Mouse (Mus musculus) regulatory T cell (primary cell): ENCODE results near the gene Col25a1.

Experiments used
- in situ Hi-C: fragments of 300-600 bp; cut with MboI, MseI; formaldehyde crosslinking; loops from one replicate; pipeline ENCODE4 v1.15.1; 2025; ENCODE audit warnings: high pct_unique_total_duplicates

Gene Col25a1

DNA sequence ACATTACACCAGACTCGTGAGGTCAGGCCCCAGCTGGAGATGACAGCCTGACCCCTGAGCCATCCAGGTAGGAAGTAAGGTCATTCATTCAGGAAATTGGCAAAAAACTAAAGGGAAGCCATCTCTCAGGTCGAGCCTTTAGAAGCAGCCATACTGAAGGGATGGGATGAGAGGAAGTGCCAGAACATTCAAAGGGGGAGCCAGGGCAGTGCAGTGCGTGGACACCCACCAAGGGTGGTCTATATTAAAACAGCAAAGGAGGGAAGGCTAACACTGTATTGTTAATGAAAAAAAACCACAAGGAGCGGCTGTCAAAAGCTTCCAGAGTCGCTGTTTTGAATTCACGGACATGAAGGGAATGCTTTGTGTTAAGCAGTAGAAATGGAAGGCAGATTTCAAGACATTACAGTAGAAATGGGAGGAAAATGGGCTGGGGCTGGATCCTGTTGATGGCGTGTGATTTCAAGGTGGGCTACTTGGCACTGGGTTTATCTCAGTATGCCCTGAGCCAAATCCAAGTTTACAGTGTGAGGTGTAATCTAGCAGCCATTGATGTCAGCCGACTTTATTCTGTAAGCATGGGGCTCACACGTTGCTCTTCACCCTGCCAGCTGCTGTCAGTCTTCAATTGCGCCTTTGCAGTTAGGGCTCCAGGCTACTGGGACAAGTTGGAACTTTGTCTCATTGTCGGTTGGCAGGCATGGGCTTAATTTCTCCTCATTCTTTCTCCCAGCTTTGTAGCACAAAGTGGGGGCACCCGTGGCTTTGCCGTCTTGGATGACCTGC lies 312.7 kb downstream of the Col25a1 start:
- in situ Hi-C loops: no loop called here

DNA sequence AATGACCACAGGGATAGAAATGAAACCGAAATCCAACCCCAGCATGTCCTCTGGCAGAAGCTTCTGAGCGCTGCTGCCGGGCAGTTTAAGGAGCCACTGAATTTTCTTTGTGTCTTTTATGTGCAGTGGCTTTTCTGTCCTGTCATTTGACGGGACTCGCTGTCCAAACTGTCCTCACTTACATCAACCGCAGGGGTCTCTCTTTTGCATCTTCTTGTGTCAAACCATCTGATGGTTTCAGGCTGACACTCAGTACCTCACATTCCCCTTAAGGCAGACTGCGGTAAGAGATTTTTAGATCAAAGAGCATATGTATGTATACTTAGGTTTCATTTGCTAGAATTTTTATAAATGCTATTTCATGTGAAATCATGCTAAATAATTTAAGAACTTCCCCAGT lies 318.6 kb downstream of the Col25a1 start:
- in situ Hi-C loops: no loop called here

DNA sequence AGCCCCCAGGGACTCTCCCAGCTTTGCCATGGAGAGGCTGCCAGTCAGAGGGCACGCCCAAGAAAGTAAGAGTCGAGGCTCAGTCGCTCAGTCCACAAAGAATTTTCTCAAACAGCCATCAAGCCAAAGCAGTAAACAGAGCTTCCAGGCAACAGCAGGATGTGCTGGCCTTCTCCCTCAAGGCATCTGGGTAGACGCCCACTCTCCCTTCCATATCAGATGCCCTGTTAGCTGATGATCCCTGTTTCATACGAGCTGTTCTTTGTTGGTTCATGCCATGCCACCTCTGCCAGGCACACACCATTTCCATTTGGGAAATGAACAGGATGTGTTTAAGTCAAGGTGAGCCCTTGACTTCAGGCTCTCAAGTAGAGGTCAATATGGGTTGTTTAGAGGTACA lies 334.1 kb downstream of the Col25a1 start:
- in situ Hi-C loops: no loop called here

DNA sequence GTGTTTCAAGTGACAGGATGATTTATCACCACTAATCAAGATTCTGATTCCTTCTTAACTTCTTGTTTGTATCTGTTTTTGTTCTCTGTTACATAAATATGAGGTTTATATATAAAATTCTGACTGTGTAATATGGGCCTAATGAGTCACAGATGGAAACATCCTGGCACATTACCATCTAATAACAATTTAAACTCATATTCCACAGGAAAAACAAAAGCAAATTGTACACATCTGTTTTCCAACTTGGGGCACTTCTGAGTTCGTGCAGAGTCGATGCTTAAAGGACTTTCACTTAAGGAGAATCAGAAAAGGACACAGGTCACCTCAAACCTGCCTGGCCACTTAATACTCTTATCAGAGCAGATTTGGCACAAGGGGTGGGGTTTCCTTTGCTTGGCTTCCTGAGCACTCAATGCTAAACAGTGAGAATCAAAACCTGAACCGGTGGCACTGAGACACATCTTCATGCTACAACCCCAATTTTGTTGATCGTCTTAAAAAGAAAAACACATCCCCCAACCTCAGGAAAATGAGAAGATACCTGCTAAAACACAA lies 342.0 kb downstream of the Col25a1 start:
- in situ Hi-C loops: loop anchor here (10.0 kb wide), 1 partner anchor 528 kb away; no protein-coding TSS in a partner anchor

- in situ Hi-C loops: loop anchor here (10.0 kb wide), 1 partner anchor 529 kb away; no protein-coding TSS in a partner anchor
These were observed 342.7 kb downstream of the Col25a1 start for GRCm38 (mm10) chr3:130473970-130474369.

DNA sequence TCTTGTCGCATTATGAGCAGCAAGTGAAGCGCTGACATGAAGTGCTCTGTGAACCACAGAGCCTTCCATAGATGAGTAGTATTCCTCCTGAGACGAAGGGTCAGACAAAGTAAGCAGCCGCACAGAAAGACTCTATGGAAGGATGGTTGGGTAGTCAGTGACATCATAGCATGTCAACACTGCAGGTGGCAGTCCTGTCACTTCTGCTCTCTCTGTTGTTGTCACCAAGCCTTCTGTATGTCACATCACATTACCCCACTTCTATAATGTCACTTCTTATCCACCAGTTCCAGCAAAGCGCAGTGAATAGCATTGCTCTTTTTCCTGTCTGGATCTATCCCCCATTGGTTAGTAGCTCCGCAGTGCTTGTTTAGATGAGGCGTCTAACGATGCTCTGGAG lies 351.2 kb downstream of the Col25a1 start:
- in situ Hi-C loops: no loop called here

DNA sequence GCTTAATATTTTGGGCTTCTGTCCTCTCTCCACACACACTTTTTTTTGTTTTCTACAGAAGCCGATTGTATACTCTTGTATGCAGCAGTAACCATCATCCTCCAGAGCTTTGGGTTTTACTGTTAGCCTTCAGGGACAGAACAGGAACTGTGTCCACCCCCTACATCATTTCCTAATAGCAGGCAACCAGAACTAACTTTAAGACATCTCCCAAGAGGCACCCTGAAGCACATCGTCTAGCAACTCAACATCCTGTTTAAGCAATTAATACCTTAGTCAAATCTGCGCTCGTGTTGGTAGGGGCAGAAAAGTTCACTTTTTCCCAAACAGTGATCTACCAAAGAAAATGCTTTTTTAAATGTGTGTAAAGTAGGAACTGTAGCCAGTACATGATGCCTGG lies 357.5 kb downstream of the Col25a1 start:
- in situ Hi-C loops: loop anchor here (5.0 kb wide), 1 partner anchor 48 kb away; no protein-coding TSS in a partner anchor

DNA sequence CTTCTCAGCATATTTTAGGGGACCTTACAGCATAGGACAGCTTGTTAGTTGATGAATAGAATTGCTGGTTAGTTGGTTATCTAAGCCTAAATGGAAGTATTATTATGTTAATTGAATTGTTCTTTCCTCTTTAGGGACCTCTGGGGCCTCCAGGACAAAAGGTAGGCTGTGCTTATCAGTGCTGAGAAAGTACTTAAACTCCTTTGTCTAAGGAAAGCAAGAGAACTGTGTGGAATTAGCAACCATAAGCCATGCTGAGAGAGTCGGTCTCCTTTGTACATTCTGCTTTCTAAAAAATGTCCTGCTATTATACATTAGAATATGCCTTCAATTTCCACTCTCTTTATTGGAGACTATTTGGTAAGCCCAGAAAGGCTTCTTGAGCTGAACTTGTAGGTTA lies 362.9 kb downstream of the Col25a1 start:
- in situ Hi-C loops: no loop called here

DNA sequence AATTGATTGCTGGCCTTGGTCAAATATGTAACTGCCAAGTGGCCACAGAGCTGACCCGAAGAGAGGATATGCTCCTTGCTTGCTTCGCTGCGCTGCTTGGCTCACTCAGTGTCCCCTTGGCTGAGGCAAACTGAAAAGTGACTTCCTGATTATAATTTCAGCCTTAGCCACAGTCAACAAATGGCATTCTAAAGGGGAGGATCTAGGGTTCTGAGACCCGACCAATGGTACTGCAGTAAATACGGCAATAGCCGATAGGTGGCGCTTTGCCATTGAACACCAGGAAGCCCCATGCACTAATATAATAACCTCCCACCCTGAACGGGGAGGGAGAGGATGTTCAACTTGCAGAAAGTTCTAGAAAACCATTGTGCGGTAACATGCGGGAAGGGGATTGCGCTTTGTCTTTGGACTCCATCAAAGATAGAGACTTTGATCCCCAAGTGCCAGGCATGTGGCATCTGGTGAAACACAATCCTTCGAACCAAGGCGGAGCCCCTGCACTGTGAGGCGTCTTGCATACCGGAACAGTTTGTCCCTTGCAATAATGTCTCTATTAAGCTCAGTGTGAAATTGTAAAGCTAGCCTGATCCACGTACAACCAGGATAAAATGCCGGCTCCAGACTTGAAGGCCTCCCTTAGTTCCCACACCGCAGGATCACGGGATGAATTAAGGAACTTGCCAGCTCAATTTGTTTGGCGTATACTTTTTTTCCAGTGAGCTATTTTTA lies 363.5 kb downstream of the Col25a1 start:
- in situ Hi-C loops: no loop called here

- in situ Hi-C loops: no loop called here
These were observed 365.7 kb downstream of the Col25a1 start for GRCm38 (mm10) chr3:130497036-130497435.

- in situ Hi-C loops: no loop called here
These were observed 370.4 kb downstream of the Col25a1 start for GRCm38 (mm10) chr3:130501713-130502112.

GRCm38 (mm10) chr3:130508330-130508729 lies 377.0 kb downstream of the Col25a1 start:
- in situ Hi-C loops: no loop called here

DNA sequence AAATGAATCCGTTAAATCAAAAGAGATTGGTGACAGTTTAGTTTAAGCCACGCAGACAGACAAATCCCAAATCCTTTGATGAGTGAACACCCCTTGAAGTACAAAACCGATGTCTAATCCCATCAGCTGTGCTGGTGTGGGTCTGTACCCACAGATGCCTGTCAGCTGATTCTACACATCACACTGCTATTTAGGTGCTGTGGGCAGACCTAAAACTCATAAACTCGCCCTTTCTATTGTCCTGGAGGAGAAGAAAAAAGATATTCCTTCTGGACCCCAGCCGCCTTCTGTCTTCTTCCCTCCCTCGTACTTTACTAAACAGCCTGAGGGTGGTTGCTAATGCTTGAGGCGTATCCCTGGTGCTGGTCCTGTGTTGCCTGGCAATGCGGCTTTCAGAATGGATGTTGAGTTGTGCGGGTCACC lies 387.2 kb downstream of the Col25a1 start:
- in situ Hi-C loops: no loop called here

GRCm38 (mm10) chr3:130521834-130522476 lies 390.7 kb downstream of the Col25a1 start:
- in situ Hi-C loops: no loop called here

DNA sequence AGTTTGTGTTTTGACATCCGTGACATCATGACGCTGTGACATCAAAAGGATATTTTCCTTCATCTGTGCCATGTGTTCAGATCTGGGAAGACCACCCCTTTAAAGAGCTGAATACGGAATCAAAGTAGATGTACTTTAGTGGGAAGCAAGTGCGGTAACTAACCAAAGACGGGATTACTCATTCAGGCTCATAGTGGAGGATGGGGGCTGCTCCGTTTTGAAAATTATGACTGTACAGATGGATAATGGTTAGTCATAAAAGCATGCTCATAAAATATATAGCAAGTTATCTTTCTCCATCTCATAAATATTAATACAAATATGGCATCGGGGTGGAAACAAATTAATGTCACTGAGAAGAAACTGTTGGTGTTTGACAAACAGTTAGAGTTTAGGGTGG lies 391.7 kb downstream of the Col25a1 start:
- in situ Hi-C loops: no loop called here

GRCm38 (mm10) chr3:130524367-130525137 lies 393.3 kb downstream of the Col25a1 start:
- in situ Hi-C loops: no loop called here

DNA sequence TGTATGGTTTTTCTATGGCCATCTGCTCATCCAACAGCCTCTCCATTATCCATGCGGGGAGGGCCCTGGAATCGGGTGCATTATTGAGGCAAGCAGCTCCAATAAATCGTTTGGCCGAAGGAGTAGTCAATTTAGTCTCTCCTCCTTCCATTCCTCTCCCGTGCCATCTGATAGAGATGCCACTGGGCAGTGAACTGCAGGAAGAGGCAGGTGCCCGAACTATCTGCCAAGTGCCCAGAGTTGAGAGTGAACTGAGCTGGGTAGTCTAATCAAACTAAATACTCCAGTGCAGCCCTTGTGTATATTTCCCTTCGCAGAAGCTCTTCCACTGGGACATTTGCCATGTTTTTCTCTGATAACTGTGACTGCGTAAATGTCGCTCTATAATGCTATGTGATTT lies 403.7 kb downstream of the Col25a1 start:
- in situ Hi-C loops: loop anchor here (5.0 kb wide), 1 partner anchor 48 kb away; no protein-coding TSS in a partner anchor

DNA sequence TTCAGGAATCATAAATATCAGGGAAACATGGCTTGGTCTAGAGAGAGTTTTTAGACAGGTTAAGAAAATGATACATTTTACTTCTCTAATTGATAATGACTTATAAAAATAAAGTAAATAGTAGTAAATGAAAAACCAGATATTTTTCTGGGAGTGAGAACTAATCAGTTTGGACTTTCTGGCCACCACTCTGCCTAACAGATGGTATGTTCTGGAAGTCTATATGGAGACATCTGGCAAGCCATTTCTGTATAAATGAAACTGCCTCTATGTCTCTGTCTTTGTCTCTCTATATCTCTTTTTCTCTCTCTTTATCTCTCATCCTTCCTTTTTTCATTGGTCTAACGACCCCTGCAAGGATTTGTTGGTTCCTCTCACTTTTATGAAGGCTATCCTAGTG lies 410.2 kb downstream of the Col25a1 start:
- in situ Hi-C loops: no loop called here

GRCm38 (mm10) chr3:130545995-130546394 lies 414.7 kb downstream of the Col25a1 start:
- in situ Hi-C loops: no loop called here

DNA sequence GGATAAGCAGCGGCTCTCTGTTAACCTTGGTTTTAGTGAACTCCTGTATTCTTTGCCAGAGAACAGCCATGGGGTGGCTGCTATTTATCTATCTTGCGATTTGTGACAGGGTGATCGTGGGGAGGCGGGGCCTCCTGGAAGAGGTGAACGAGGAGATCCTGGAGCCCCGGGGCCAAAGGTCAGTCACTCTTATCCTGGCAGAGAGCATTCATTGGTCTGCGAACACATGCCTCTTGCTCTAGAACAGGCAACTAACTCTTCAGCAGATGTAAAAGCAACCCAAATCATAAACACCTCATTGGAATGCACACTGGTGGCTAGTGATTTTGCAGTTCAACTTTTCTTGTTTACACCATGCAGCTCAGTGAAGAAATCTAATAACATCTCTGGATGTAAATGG lies 417.8 kb downstream of the Col25a1 start:
- in situ Hi-C loops: no loop called here

- in situ Hi-C loops: loop anchor here (10.0 kb wide), 1 partner anchor 451 kb away; no protein-coding TSS in a partner anchor
These were observed 425.0 kb downstream of the Col25a1 start for GRCm38 (mm10) chr3:130556263-130556662.
